In genomic region chr14:41087509-41087908, GRCm38 (mm10) we compare ENCODE assay signal across 11 mouse cellular contexts. TPM values are rescaled to one million over a fixed set of nuclear protein-coding genes. Genes with fewer than 3 reads are reported as not detected.
A peak's percentile ranks its signal among the peaks of the same experiment; 100 is the strongest.
DNase-seq lines count a peak whose midpoint lies in the region; ATAC-seq and TF ChIP-seq lines count a peak whose summit lies in the region.
"Had no signal": no experiment of that assay in that cellular context is flagged by ENCODE, and none has a peak within 500 bp of the region (broad histone marks: within the 10 kb centered on the region; RNA-seq: fewer than 3 reads in every experiment).

No protein-coding gene starts in this region.

- H3K27me3 ChIP-seq in hindbrain, embryonic 11.5 days (ENCODE audit: control insufficient read depth, insufficient read depth, low read length) = no peaks in the 10 kb centered on the region
- H3K27me3 ChIP-seq in hindbrain, embryonic 12.5 days = no peaks in the 10 kb centered on the region
- H3K27me3 ChIP-seq in G1E (ENCODE audit: insufficient read depth, low read length) = no peaks in the 10 kb centered on the region
- no peaks in the 10 kb centered on the region for H3K27me3 ChIP-seq in liver, adult 2 months (ENCODE audit: control insufficient read depth, insufficient read depth, low read length)
- H3K27me3 ChIP-seq: midbrain, embryonic 12.5 days had no signal

- no peak for TF ChIP-seq POLR2A in liver, adult 2 months (IDR thresholded peaks at IDR 0.05; ENCODE audit: extremely low read depth, insufficient read depth, low read length)

- DNase-seq in hindbrain, embryonic 11.5 days (ENCODE audit: low spot score) = peak; percentile 15
- DNase-seq in 416B (ENCODE audit: low read depth) (peak; percentile 39), G1E (ENCODE audit: low spot score) (no peak)
- DNase-seq in liver, adult 2 months (ENCODE audit: extremely low read depth, low read depth, low spot score) = no peak
- DNase-seq in frontal cortex, postnatal 36 days (ENCODE audit: low spot score in 2 of 2) = no peak
- DNase-seq in gastrocnemius, postnatal 4 days (ENCODE audit: low spot score in 2 of 2) = no peak
- no peak for DNase-seq in frontal cortex, postnatal 25 days (ENCODE audit: low spot score in 2 of 2)

- peak; percentile 56 for TF ChIP-seq CTCF in G1E (IDR thresholded peaks at IDR 0.05; ENCODE audit: low read depth, low read length)
- peak; percentile 63; the same call in 1 of the 2 replicates for TF ChIP-seq CTCF in liver, adult 2 months (IDR thresholded peaks at IDR 0.05; ENCODE audit: low read depth, low read length)

- H3K9me3 ChIP-seq in hindbrain, embryonic 11.5 days (ENCODE audit: control insufficient read depth, low read length) = no peaks in the 10 kb centered on the region
- no peaks in the 10 kb centered on the region for H3K9me3 ChIP-seq in hindbrain, embryonic 12.5 days (replicated peaks)
- H3K9me3 ChIP-seq in G1E (replicated peaks) = no peaks in the 10 kb centered on the region
- H3K9me3 ChIP-seq: midbrain, embryonic 12.5 days had no signal

- no peaks in the 10 kb centered on the region for H3K79me2 ChIP-seq in liver, adult 2 months (ENCODE audit: control insufficient read depth, insufficient read depth, low read length)

- H3K36me3 ChIP-seq in hindbrain, embryonic 11.5 days (ENCODE audit: control insufficient read depth, insufficient read depth, low read length) = no peaks in the 10 kb centered on the region
- no peaks in the 10 kb centered on the region for H3K36me3 ChIP-seq in hindbrain, embryonic 12.5 days
- no peaks in the 10 kb centered on the region for H3K36me3 ChIP-seq in G1E (replicated peaks)
- no peaks in the 10 kb centered on the region for H3K36me3 ChIP-seq in liver, adult 2 months (ENCODE audit: control insufficient read depth, insufficient read depth, low read length)
- H3K36me3 ChIP-seq: midbrain, embryonic 12.5 days had no signal

- H3K4me2 ChIP-seq in hindbrain, embryonic 11.5 days (replicated peaks; ENCODE audit: low read depth, low read length) = no peak overlapping the region
- H3K4me2 ChIP-seq in hindbrain, embryonic 12.5 days (replicated peaks) = no peak overlapping the region
- H3K4me2 ChIP-seq: midbrain, embryonic 12.5 days had no signal

- H3K4me1 ChIP-seq in hindbrain, embryonic 11.5 days (replicated peaks; ENCODE audit: control insufficient read depth, insufficient read depth, low read length) = no peaks in the 10 kb centered on the region
- no peaks in the 10 kb centered on the region for H3K4me1 ChIP-seq in hindbrain, embryonic 12.5 days
- peaks cover 2% of the 10 kb centered on the region; the same call in 1 of the 2 replicates for H3K4me1 ChIP-seq in G1E (ENCODE audit: insufficient read depth, low read depth, low read length)
- no peaks in the 10 kb centered on the region for H3K4me1 ChIP-seq in liver, adult 2 months (ENCODE audit: control insufficient read depth, insufficient read depth, low read length)
- H3K4me1 ChIP-seq: midbrain, embryonic 12.5 days had no signal

- ATAC-seq in hindbrain, embryonic 11.5 days (ENCODE audit: low FRiP score) = no peak
- ATAC-seq in hindbrain, embryonic 12.5 days (ENCODE audit: low FRiP score) = no peak
- no peak for ATAC-seq in G1E (ENCODE audit: extremely low read depth, insufficient number of reproducible peaks, low FRiP score, poor library complexity, severe bottlenecking)

- no peak overlapping the region for H3K27ac ChIP-seq in hindbrain, embryonic 11.5 days (ENCODE audit: low read depth, low read length)
- H3K27ac ChIP-seq in hindbrain, embryonic 12.5 days = no peak overlapping the region
- H3K27ac ChIP-seq in liver, adult 2 months (replicated peaks; ENCODE audit: insufficient read depth, low read depth, low read length) = no peak overlapping the region
- H3K27ac ChIP-seq: midbrain, embryonic 12.5 days had no signal

- H3K4me3 ChIP-seq in hindbrain, embryonic 11.5 days (ENCODE audit: low read depth, low read length) = no peak overlapping the region
- no peak overlapping the region for H3K4me3 ChIP-seq in hindbrain, embryonic 12.5 days
- H3K4me3 ChIP-seq in G1E (ENCODE audit: low read depth, low read length) = no peak overlapping the region
- H3K4me3 ChIP-seq in liver, adult 2 months (ENCODE audit: insufficient read depth, low read depth, low read length) = no peak overlapping the region
- H3K4me3 ChIP-seq: midbrain, embryonic 12.5 days had no signal

- WGBS in hindbrain, embryonic 11.5 days = 83% methylated on average over 1 of the region's 1 CpGs
- WGBS in hindbrain, embryonic 12.5 days = 82% methylated on average over 1 of the region's 1 CpGs
- WGBS in liver, adult 2 months = 91% methylated on average over 1 of the region's 1 CpGs

- H3K9ac ChIP-seq in hindbrain, embryonic 11.5 days (ENCODE audit: low read depth, low read length) = no peak overlapping the region
- H3K9ac ChIP-seq in hindbrain, embryonic 12.5 days = no peak overlapping the region
- no peak overlapping the region for H3K9ac ChIP-seq in liver, adult 2 months (ENCODE audit: low read depth, low read length)
- H3K9ac ChIP-seq: midbrain, embryonic 12.5 days had no signal

RNA-seq across cellular contexts. Expression of gene Dydc1, which starts 14.8 kb away (rescaled TPM):
- polyA plus RNA-seq in hindbrain, embryonic 11.5 days (2014; fragmentation: Nextera tagmentation; extraction: Ambion mirVana) = 0.63 TPM in 1 of 2 replicates, not detected in the other
- polyA plus RNA-seq in hindbrain, embryonic 12.5 days (2016; fragmentation: Nextera tagmentation; extraction: Ambion mirVana) = 0.22 TPM in 1 of 2 replicates, not detected in the other
- total RNA-seq in G1E (2014; fragmentation: Nextera tagmentation) (not detected in 2 replicates), G1E (2017) (not detected in 2 replicates)
- polyA plus RNA-seq in G1E (2012) = not detected in 2 replicates
- total RNA-seq in liver, adult 2 months (2014; rRNA removed) = not detected in 2 replicates
- polyA plus RNA-seq in liver, adult 2 months (2012; rRNA removed) = not detected in 2 replicates
- not detected for total RNA-seq in gastrocnemius, postnatal 4 days (2021)
- polyA plus RNA-seq: frontal cortex, adult 2 months; large intestine, adult 2 months; midbrain, embryonic 12.5 days had no signal

RNA-seq across cellular contexts. Expression of gene Mat1a, which starts 17.3 kb away (rescaled TPM):
- not detected in 2 replicates for polyA plus RNA-seq in hindbrain, embryonic 11.5 days (2014; fragmentation: Nextera tagmentation; extraction: Ambion mirVana)
- polyA plus RNA-seq in hindbrain, embryonic 12.5 days (2016; fragmentation: Nextera tagmentation; extraction: Ambion mirVana) = not detected in 2 replicates
- not detected in 2 replicates for total RNA-seq in G1E (2014; fragmentation: Nextera tagmentation)
- total RNA-seq in G1E (2017) = 0.06 and 0.11 TPM in 2 replicates
- not detected in 2 replicates for polyA plus RNA-seq in G1E (2012)
- total RNA-seq in liver, adult 2 months (2014; rRNA removed) = 2,681 and 2,768 TPM in 2 replicates
- 1,412 and 1,958 TPM in 2 replicates for polyA plus RNA-seq in liver, adult 2 months (2012; rRNA removed)
- 1 to 10 TPM in 1 of 2 experiments, under 1 TPM in 1; 0.66 to 3.2 TPM for total RNA-seq in gastrocnemius, postnatal 4 days (2021)
- polyA plus RNA-seq: large intestine, adult 2 months; midbrain, embryonic 12.5 days had no signal

RNA-seq across cellular contexts. Expression of gene Dydc2, which starts 18.5 kb away (rescaled TPM):
- polyA plus RNA-seq in hindbrain, embryonic 11.5 days (2014; fragmentation: Nextera tagmentation; extraction: Ambion mirVana) = 0.32 and 0.93 TPM in 2 replicates
- polyA plus RNA-seq in hindbrain, embryonic 12.5 days (2016; fragmentation: Nextera tagmentation; extraction: Ambion mirVana) = 0.50 and 0.90 TPM in 2 replicates
- not detected in 2 replicates for total RNA-seq in G1E (2014; fragmentation: Nextera tagmentation)
- total RNA-seq in G1E (2017) = not detected in 2 replicates
- polyA plus RNA-seq in G1E (2012) = not detected in 2 replicates
- total RNA-seq in liver, adult 2 months (2014; rRNA removed) = not detected in 2 replicates
- not detected in 2 replicates for polyA plus RNA-seq in liver, adult 2 months (2012; rRNA removed)
- total RNA-seq in gastrocnemius, postnatal 4 days (2021) = not detected
- polyA plus RNA-seq: large intestine, adult 2 months had no signal

RNA-seq across cellular contexts. Expression of gene Sftpa1, which starts 44.1 kb away (rescaled TPM):
- polyA plus RNA-seq in hindbrain, embryonic 11.5 days (2014; fragmentation: Nextera tagmentation; extraction: Ambion mirVana) = not detected in 2 replicates
- not detected in 2 replicates for polyA plus RNA-seq in hindbrain, embryonic 12.5 days (2016; fragmentation: Nextera tagmentation; extraction: Ambion mirVana)
- not detected in 2 replicates for total RNA-seq in G1E (2014; fragmentation: Nextera tagmentation)
- 0.22 TPM in 1 of 2 replicates, not detected in the other for total RNA-seq in G1E (2017)
- polyA plus RNA-seq in G1E (2012) = not detected in 2 replicates
- 0.40 and 0.46 TPM in 2 replicates for total RNA-seq in liver, adult 2 months (2014; rRNA removed)
- polyA plus RNA-seq in liver, adult 2 months (2012; rRNA removed) = 0.17 and 0.48 TPM in 2 replicates
- under 1 TPM in 1 of 2 experiments, not detected in 1; 0.10 TPM for total RNA-seq in gastrocnemius, postnatal 4 days (2021)
- polyA plus RNA-seq: frontal cortex, adult 2 months; large intestine, adult 2 months; midbrain, embryonic 12.5 days had no signal

Comparison
In these comparisons a context has a peak if more than half of its experiments do, and no peak if none do; other contexts are left out.
1. DNase-seq: peak in hindbrain, embryonic 11.5 days (single experiment) and 416B (single experiment); none in G1E (single experiment), liver, adult 2 months (single experiment), frontal cortex, postnatal 36 days (0 of 2), gastrocnemius, postnatal 4 days (0 of 2) and frontal cortex, postnatal 25 days (0 of 2).
2. RNA of gene Mat1a, which starts 17.3 kb away (polyA plus RNA-seq): 1,412 to 1,958 TPM in liver, adult 2 months; not detected in hindbrain, embryonic 11.5 days, not detected in hindbrain, embryonic 12.5 days and not detected in G1E; every median in the first group is over 1,000 times any median in the second.